Mouse (Mus musculus): ENCODE results near the gene Ppara. TPM values are rescaled to one million over a fixed set of nuclear protein-coding genes. Genes with fewer than 3 reads are reported as not detected.

The Ppara gene
- total and polyA plus RNA-seq, 2 experiments from 2014 or later: 11.6 to 33.4 TPM

DNA sequence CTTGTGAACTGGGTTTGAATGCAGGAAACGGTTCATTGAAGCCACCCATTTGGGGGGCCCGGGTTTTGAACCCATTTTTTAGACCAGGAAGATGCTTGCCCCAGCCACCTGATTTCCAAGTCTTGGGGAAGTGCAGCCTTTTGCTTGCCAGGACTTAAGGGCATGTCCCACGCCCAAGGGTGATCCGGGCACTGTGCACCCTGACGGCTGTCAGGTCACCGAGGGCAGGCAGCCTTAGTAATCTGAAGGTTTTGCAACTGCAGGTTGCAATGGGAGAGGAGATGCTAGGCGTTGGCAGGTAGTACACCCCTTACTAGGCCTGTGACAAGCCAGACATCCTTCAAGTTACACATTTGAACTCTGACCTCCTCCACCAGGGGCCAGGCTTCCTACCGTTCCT lies 97.8 kb downstream of the Ppara start:
- H3K4me1 ChIP-seq (ENCODE audit: control insufficient read depth, insufficient read depth): no peaks in the 10 kb centered on the region
- WGBS: 47% methylated on average over 8 of the region's 8 CpGs
- DNase-seq (ENCODE audit: low spot score) (no peak), ATAC-seq (ENCODE audit: insufficient read depth, low read depth) (no peak)
- peak overlapping the region; percentile 53 for H3K4me3 ChIP-seq (ENCODE audit: low read depth, low read length)
- no peaks in the 10 kb centered on the region for H3K27me3 ChIP-seq (ENCODE audit: control insufficient read depth, insufficient read depth, low read length)
- no peaks in the 10 kb centered on the region for H3K36me3 ChIP-seq (replicated peaks; ENCODE audit: control insufficient read depth, insufficient read depth, low read length)
- H3K9ac ChIP-seq (replicated peaks; ENCODE audit: low read depth, low read length): peak overlapping the region; percentile 41
- no peak for TF ChIP-seq EP300 (IDR thresholded peaks at IDR 0.05; ENCODE audit: low read depth)
- peak overlapping the region; percentile 67 for H3K4me2 ChIP-seq (ENCODE audit: low read depth, low read length)
- peak overlapping the region; percentile 11 for H3K27ac ChIP-seq (ENCODE audit: low read depth)
- H3K9me3 ChIP-seq (replicated peaks; ENCODE audit: control insufficient read depth, low read length): no peaks in the 10 kb centered on the region

DNA sequence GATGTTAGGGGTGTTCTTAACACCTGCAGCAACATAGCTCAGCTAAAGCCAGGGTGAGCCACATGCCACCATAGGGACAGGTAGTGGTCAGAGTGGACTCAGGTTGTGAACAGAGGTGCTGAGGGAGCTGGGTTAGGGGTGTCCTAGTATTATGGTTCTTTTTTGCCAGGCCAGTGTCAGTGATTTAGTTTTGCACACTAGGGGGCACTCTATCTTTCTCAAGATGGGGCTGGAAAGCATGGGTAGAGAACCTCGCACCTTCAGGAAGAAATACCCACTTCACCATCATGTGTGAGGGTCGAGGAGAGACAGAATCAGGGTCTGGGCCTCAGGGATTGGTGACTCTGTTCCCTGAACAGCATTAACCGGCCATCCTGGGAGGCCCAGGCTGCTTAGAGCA lies 100.6 kb downstream of the Ppara start:
- no peaks in the 10 kb centered on the region for H3K36me3 ChIP-seq (replicated peaks; ENCODE audit: control insufficient read depth, insufficient read depth, low read length)
- 45% methylated on average over 3 of the region's 3 CpGs for WGBS
- H3K4me1 ChIP-seq (ENCODE audit: control insufficient read depth, insufficient read depth): no peaks in the 10 kb centered on the region
- H3K9me3 ChIP-seq (replicated peaks; ENCODE audit: control insufficient read depth, low read length): no peaks in the 10 kb centered on the region
- DNase-seq (ENCODE audit: low spot score): no peak
- no peak overlapping the region for H3K9ac ChIP-seq (replicated peaks; ENCODE audit: low read depth, low read length)
- H3K27me3 ChIP-seq (ENCODE audit: control insufficient read depth, insufficient read depth, low read length): no peaks in the 10 kb centered on the region
- TF ChIP-seq EP300 (IDR thresholded peaks at IDR 0.05; ENCODE audit: low read depth) (no peak), CTCF (IDR thresholded peaks at IDR 0.05; ENCODE audit: low read depth) (peak; percentile 12; the same call in 1 of the 2 replicates)
- no peak overlapping the region for H3K27ac ChIP-seq (ENCODE audit: low read depth)
- no peak for ATAC-seq (ENCODE audit: insufficient read depth, low read depth)
- H3K4me3 ChIP-seq (ENCODE audit: low read depth, low read length): no peak overlapping the region
- H3K4me2 ChIP-seq (ENCODE audit: low read depth, low read length): no peak overlapping the region

DNA sequence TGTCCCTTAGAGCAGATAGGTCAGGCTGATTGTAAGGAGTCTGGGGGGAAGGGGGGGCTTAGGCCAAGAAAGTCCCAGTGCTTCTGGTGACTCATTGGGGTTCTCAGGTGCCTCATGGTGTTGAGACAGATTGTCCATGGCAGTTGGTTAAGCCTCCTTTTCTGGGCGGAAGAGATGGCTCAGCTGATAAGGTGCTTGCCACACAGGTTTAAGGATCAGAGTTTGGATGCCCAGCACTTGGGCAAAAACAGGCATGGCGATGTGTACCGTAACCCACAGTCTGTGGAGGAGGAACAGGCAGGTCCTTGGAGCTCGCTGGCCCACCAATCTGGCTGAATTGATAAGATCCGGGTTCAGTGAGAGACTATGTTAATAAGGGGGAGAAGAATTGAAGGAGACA lies 102.1 kb downstream of the Ppara start:
- no peak for DNase-seq (ENCODE audit: low spot score)
- 88% methylated on average over 5 of the region's 5 CpGs for WGBS
- H3K4me1 ChIP-seq (ENCODE audit: control insufficient read depth, insufficient read depth): no peaks in the 10 kb centered on the region
- TF ChIP-seq CTCF (IDR thresholded peaks at IDR 0.05; ENCODE audit: low read depth): no peak
- no peak for TF ChIP-seq EP300 (IDR thresholded peaks at IDR 0.05; ENCODE audit: low read depth)
- H3K27me3 ChIP-seq (ENCODE audit: control insufficient read depth, insufficient read depth, low read length): no peaks in the 10 kb centered on the region
- no peak overlapping the region for H3K9ac ChIP-seq (replicated peaks; ENCODE audit: low read depth, low read length)
- H3K4me2 ChIP-seq (ENCODE audit: low read depth, low read length): no peak overlapping the region
- no peak overlapping the region for H3K27ac ChIP-seq (ENCODE audit: low read depth)
- no peak for ATAC-seq (ENCODE audit: insufficient read depth, low read depth)
- no peak overlapping the region for H3K4me3 ChIP-seq (ENCODE audit: low read depth, low read length)
- H3K36me3 ChIP-seq (replicated peaks; ENCODE audit: control insufficient read depth, insufficient read depth, low read length): no peaks in the 10 kb centered on the region
- H3K9me3 ChIP-seq (replicated peaks; ENCODE audit: control insufficient read depth, low read length): no peaks in the 10 kb centered on the region

DNA sequence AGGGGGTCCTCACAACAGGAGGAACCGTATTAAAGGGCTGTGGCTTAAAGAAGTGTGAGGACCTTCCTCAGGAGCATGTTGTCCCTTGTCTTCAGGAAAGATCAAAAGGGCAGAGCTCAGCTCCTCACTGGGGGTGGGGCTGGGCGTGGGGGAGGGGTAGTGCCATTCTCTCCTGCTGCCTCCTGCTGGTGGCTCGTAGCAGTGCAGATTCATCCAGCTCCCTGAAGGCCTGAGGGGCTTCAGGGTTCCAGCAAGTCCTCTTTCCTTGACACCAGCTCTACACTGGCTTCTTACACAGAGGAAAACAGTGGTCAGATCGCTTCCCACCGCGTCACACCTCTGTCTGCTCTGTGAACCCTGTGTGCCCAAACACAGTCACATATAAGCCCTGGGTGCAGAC lies 106.2 kb downstream of the Ppara start:
- WGBS: 37% methylated on average over 6 of the region's 6 CpGs
- no peak overlapping the region for H3K4me3 ChIP-seq (ENCODE audit: low read depth, low read length)
- no peak overlapping the region for H3K9ac ChIP-seq (replicated peaks; ENCODE audit: low read depth, low read length)
- peak; percentile 54 for TF ChIP-seq CTCF (IDR thresholded peaks at IDR 0.05; ENCODE audit: low read depth)
- no peak for TF ChIP-seq EP300 (IDR thresholded peaks at IDR 0.05; ENCODE audit: low read depth)
- no peak overlapping the region for H3K4me2 ChIP-seq (ENCODE audit: low read depth, low read length)
- no peak for DNase-seq (ENCODE audit: low spot score)
- no peaks in the 10 kb centered on the region for H3K4me1 ChIP-seq (ENCODE audit: control insufficient read depth, insufficient read depth)
- no peaks in the 10 kb centered on the region for H3K9me3 ChIP-seq (replicated peaks; ENCODE audit: control insufficient read depth, low read length)
- H3K27ac ChIP-seq (ENCODE audit: low read depth): no peak overlapping the region
- no peaks in the 10 kb centered on the region for H3K27me3 ChIP-seq (ENCODE audit: control insufficient read depth, insufficient read depth, low read length)
- ATAC-seq (ENCODE audit: insufficient read depth, low read depth): peak; percentile 58; the same call in 1 of the 2 replicates
- peaks cover 6% of the 10 kb centered on the region for H3K36me3 ChIP-seq (replicated peaks; ENCODE audit: control insufficient read depth, insufficient read depth, low read length)

DNA sequence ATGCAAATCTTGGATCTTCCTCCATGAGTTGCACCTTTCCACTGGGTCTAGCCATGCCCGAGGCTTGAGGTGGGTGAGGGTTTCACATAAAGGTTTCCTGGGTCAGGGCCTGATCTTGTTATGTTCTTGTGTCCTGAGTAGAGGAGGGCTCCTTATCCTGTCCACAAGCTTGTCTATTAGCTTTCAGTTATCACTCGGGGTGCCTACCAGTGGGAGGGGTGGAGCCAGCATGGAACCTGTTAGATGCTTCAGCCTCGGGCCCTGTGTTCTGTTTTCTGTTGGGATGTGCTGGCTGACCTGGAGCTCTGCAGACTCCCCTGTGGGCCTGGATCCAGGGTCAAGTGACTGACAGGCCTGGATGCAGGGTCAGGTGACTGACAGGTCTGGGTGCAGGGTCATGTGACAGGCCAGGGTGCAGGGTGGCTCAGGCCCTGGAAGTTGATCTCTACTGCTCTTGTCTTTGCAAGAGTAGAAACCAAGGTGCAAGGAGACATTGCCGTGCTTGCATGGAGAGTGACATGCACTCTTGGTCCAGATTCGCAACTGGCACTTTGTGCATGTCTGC lies 107.1 kb downstream of the Ppara start:
- H3K4me1 ChIP-seq (ENCODE audit: control insufficient read depth, insufficient read depth): no peaks in the 10 kb centered on the region
- no peak for ATAC-seq (ENCODE audit: insufficient read depth, low read depth)
- 73% methylated on average over 5 of the region's 5 CpGs for WGBS
- no peaks in the 10 kb centered on the region for H3K9me3 ChIP-seq (replicated peaks; ENCODE audit: control insufficient read depth, low read length)
- no peaks in the 10 kb centered on the region for H3K27me3 ChIP-seq (ENCODE audit: control insufficient read depth, insufficient read depth, low read length)
- no peak overlapping the region for H3K4me2 ChIP-seq (ENCODE audit: low read depth, low read length)
- H3K27ac ChIP-seq (ENCODE audit: low read depth): no peak overlapping the region
- H3K36me3 ChIP-seq (replicated peaks; ENCODE audit: control insufficient read depth, insufficient read depth, low read length): peaks cover 12% of the 10 kb centered on the region
- no peak overlapping the region for H3K4me3 ChIP-seq (ENCODE audit: low read depth, low read length)
- no peak for TF ChIP-seq EP300 (IDR thresholded peaks at IDR 0.05; ENCODE audit: low read depth)
- TF ChIP-seq CTCF (IDR thresholded peaks at IDR 0.05; ENCODE audit: low read depth): no peak
- no peak for DNase-seq (ENCODE audit: low spot score)
- no peak overlapping the region for H3K9ac ChIP-seq (replicated peaks; ENCODE audit: low read depth, low read length)

DNA sequence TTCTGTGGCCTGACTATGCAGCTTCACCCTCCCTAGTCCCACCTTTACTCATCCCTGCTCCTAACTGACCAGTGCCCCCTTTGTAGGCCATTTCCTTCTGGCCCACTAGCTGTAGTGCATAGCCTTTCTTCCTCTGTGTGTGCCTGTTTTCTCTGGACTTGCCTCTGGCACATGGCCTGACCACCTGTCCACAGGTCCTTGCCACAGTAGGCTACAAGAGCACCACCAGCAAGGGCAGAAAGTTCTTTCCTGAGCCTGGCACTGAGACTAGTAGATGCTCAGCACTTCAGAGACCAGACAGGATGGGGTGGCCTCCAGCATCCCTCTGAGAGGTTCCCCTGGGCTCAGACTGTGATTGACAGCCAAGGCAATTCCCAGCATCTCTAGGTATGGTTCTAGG lies 110.3 kb downstream of the Ppara start:
- Histone ChIP-seq H3K4me2 (ENCODE audit: low read depth, low read length) (no peak overlapping the region), H3K36me3 (replicated peaks; ENCODE audit: control insufficient read depth, insufficient read depth, low read length) (peaks cover 12% of the 10 kb centered on the region), H3K4me3 (ENCODE audit: low read depth, low read length) (no peak overlapping the region), H3K27me3 (ENCODE audit: control insufficient read depth, insufficient read depth, low read length) (no peaks in the 10 kb centered on the region), H3K9ac (replicated peaks; ENCODE audit: low read depth, low read length) (no peak overlapping the region), H3K9me3 (replicated peaks; ENCODE audit: control insufficient read depth, low read length) (no peaks in the 10 kb centered on the region), H3K27ac (ENCODE audit: low read depth) (no peak overlapping the region), H3K4me1 (ENCODE audit: control insufficient read depth, insufficient read depth) (no peaks in the 10 kb centered on the region)
- DNase-seq (ENCODE audit: low spot score) (no peak), ATAC-seq (ENCODE audit: insufficient read depth, low read depth) (no peak)
- TF ChIP-seq EP300 (IDR thresholded peaks at IDR 0.05; ENCODE audit: low read depth): no peak
- TF ChIP-seq CTCF (IDR thresholded peaks at IDR 0.05; ENCODE audit: low read depth): no peak

All from heart, postnatal 0 days (tissue).